Mouse (Mus musculus): ENCODE data around the gene Eif1.

DNA sequence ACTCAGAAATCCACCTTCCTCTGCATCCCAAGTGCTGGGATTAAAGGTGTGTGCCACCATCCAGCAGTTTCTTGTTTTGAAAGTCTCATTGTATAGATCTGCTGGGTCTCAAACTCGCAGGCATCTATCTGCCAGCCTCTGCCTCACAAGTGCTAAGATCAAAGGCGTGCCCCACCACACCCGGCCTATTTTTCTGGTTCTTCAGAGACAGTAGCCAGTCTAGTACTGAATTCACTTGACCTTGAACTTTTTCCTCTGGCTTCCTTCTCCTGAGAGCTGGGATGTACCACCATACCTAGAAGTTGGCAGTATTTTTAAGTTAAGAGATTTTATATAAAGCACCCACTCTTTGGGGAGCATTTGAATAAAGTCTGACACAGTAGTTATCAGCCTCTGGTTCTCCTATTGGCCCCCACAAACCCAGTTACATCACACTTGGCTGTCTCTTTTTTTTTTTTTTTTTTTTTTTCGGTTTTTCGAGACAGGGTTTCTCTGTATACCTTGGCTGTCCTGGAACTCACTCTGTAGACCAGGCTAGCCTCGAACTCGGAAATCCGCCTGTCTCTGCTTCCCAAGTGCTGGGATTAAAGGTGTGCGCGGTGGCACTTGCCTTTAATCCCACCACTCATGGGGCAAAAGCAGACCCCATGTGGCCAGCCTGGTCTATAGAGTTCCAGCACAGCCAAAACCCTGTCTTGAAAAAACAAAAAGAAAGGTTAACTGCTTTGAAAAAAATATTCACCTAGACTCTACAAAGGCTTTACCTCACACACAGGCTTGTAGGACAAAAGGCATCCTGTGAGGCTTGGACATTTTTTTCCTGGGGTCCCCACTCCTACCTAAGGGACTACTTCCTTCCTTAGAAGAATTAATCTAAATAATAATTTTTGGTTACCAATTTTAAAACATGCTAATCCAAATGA lies 895 bp upstream of the Eif1 start:
- TF ChIP-seq CTCF (conservative IDR thresholded peaks at IDR 0.05; ENCODE audit: low read length) (no peak), NANOG (IDR thresholded peaks at IDR 0.05; ENCODE audit: borderline replicate concordance, low read length) (no peak), POU5F1 (IDR thresholded peaks at IDR 0.05; ENCODE audit: borderline replicate concordance, low read length) (no peak)

All from E14TG2a.4 (cell line).